Mouse (Mus musculus) kidney, embryonic 15.5 days (tissue): ENCODE results near the gene Doc2g. TPM values are rescaled to one million over a fixed set of nuclear protein-coding genes. Genes with fewer than 3 reads are reported as not detected.
"Not testable (repeated sequence)": the region's sequence is repeated elsewhere in the genome, so short reads cannot be mapped to it uniquely, and the experiment has no call there.

Experiments
- ATAC-seq: fragments of 200-750 bp; cut with Nextera tagmentation; replicated peaks from 2 replicates; pipeline ENCODE4 v1.8.0; 2017; ENCODE audit warnings: moderate TSS enrichment; ENCODE audit not compliant: low FRiP score
- H3K27ac ChIP-seq: fragments of 300-500 bp; sonication (generic); 2 replicates; pipeline ENCODE4 v1.5.1; 2015; ENCODE audit warnings: mild to moderate bottlenecking, inconsistent platforms
- H3K27me3 ChIP-seq: fragments of 300-500 bp; sonication (generic); 2 replicates; pipeline ENCODE4 v1.6.1; 2015; ENCODE audit warnings: inconsistent platforms
- H3K36me3 ChIP-seq: fragments of 300-500 bp; sonication (generic); 2 replicates; pipeline ENCODE4 v1.6.1; 2015; ENCODE audit warnings: inconsistent platforms
- H3K4me1 ChIP-seq: fragments of 300-500 bp; sonication (generic); 2 replicates; pipeline ENCODE4 v1.6.1; 2015; ENCODE audit warnings: inconsistent platforms
- H3K4me2 ChIP-seq: fragments of 300-500 bp; sonication (generic); 2 replicates; pipeline ENCODE4 v1.6.1; 2015; ENCODE audit warnings: moderate library complexity, mild to moderate bottlenecking, inconsistent platforms
- H3K4me3 ChIP-seq: fragments of 300-500 bp; sonication (generic); replicated peaks from 2 replicates; pipeline ENCODE4 v1.5.1; 2015; ENCODE audit warnings: mild to moderate bottlenecking, inconsistent platforms
- H3K9ac ChIP-seq: fragments of 300-500 bp; sonication (generic); 2 replicates; pipeline ENCODE4 v1.6.1; 2015; ENCODE audit warnings: mild to moderate bottlenecking, inconsistent platforms
- H3K9me3 ChIP-seq: fragments of 300-500 bp; sonication (generic); replicated peaks from 2 replicates; pipeline ENCODE4 v1.6.1; 2016; ENCODE audit warnings: inconsistent platforms
- WGBS: fragments of 180-500 bp; shearing (Covaris S2); methylation state at CpG from one replicate; pipeline ENCODE4 v1.1.7; 2015; ENCODE audit warnings: mixed read lengths; 5-methylcytosine and 5-hydroxymethylcytosine counted together
- polyA plus RNA-seq: library from polyadenylated mRNA; unstranded; fragments of >200 nt; fragmentation: Nextera tagmentation; extraction: Ambion mirVana; gene quantifications from 2 replicates; pipeline ENCODE4 v1.2.1, GENCODE M21; 2015

The Doc2g gene
- polyA plus RNA-seq, 1 experiment from 2014 or later = 5.1 TPM

GRCm38 (mm10) chr19:4045966-4046865 is 43.1 kb downstream of the Doc2g start, which contains the start of gene Gstp2:
Gstp2 (minus strand) TSS chr19:4046023.
- peak; percentile 58; the same call in 1 of the 2 replicates for ATAC-seq
- H3K36me3 ChIP-seq = no peaks in the 10 kb centered on the region
- no peak within 1 kb of the TSS for H3K9ac ChIP-seq
- 0 out of 2 replicates have a peak within 1 kb of the TSS, but pooled peaks have one; percentile 1 for H3K4me3 ChIP-seq
- no peaks in the 10 kb centered on the region for H3K27me3 ChIP-seq
- H3K4me2 ChIP-seq = peak within 1 kb of the TSS; percentile 40
- no peaks in the 10 kb centered on the region for H3K9me3 ChIP-seq
- H3K27ac ChIP-seq = peak within 1 kb of the TSS; percentile 48
- 53% methylated on average over 16 of the region's 16 CpGs for WGBS
- peaks cover 8% of the 10 kb centered on the region; the same call in 1 of the 2 replicates for H3K4me1 ChIP-seq

GRCm38 (mm10) chr19:4046866-4047254 is 43.7 kb downstream of the Doc2g start:
- no peak for ATAC-seq
- Histone ChIP-seq H3K4me1 (peaks cover 8% of the 10 kb centered on the region; the same call in 1 of the 2 replicates), H3K9ac (no peak overlapping the region), H3K9me3 (no peaks in the 10 kb centered on the region), H3K4me3 (no peak overlapping the region), H3K27ac (no peak overlapping the region), H3K4me2 (no peak overlapping the region), H3K36me3 (no peaks in the 10 kb centered on the region), H3K27me3 (no peaks in the 10 kb centered on the region)
- WGBS = 79% methylated on average over 8 of the region's 8 CpGs

GRCm38 (mm10) chr19:4047859-4048258 is 44.7 kb downstream of the Doc2g start:
- no peak overlapping the region for H3K4me2 ChIP-seq
- no peak overlapping the region for H3K27ac ChIP-seq
- H3K27me3 ChIP-seq = no peaks in the 10 kb centered on the region
- H3K36me3 ChIP-seq = no peaks in the 10 kb centered on the region
- peaks cover 8% of the 10 kb centered on the region; the same call in 1 of the 2 replicates for H3K4me1 ChIP-seq
- no peak for ATAC-seq
- 17% methylated on average over 4 of the region's 4 CpGs for WGBS
- no peak overlapping the region for H3K4me3 ChIP-seq
- no peaks in the 10 kb centered on the region for H3K9me3 ChIP-seq
- no peak overlapping the region for H3K9ac ChIP-seq

GRCm38 (mm10) chr19:4049069-4049468 is 46.0 kb downstream of the Doc2g start:
- WGBS = 79% methylated on average over 5 of the region's 5 CpGs

GRCm38 (mm10) chr19:4051016-4051415 is 47.9 kb downstream of the Doc2g start:
- H3K9ac ChIP-seq = no peak overlapping the region
- no peaks in the 10 kb centered on the region for H3K36me3 ChIP-seq
- ATAC-seq = no peak
- no peak overlapping the region for H3K4me2 ChIP-seq
- peaks cover 3% of the 10 kb centered on the region; the same call in 1 of the 2 replicates for H3K4me1 ChIP-seq
- H3K9me3 ChIP-seq = no peaks in the 10 kb centered on the region
- 98% methylated on average over 5 of the region's 5 CpGs for WGBS
- H3K27ac ChIP-seq = no peak overlapping the region
- H3K4me3 ChIP-seq = no peak overlapping the region
- no peaks in the 10 kb centered on the region for H3K27me3 ChIP-seq

More at GRCm38 (mm10) chr19:4049069-4049468, 46.0 kb downstream of the Doc2g start:
- H3K4me3 ChIP-seq, ATAC-seq, H3K4me1 ChIP-seq, H3K27ac ChIP-seq, H3K9me3 ChIP-seq, H3K36me3 ChIP-seq, H3K4me2 ChIP-seq, H3K9ac ChIP-seq, H3K27me3 ChIP-seq: not testable (repeated sequence)

- no peak overlapping the region for H3K9ac ChIP-seq
- 0 out of 2 replicates have a peak overlapping the region, but pooled peaks have one; percentile 18 for H3K27ac ChIP-seq
- no peak overlapping the region for H3K4me2 ChIP-seq
- 48% methylated on average over 10 of the region's 10 CpGs for WGBS
- no peaks in the 10 kb centered on the region for H3K27me3 ChIP-seq
- no peaks in the 10 kb centered on the region for H3K36me3 ChIP-seq
- no peak for ATAC-seq
- no peak overlapping the region for H3K4me3 ChIP-seq
- H3K4me1 ChIP-seq = no peaks in the 10 kb centered on the region
- H3K9me3 ChIP-seq = no peaks in the 10 kb centered on the region
Observed at GRCm38 (mm10) chr19:4051741-4052515, 48.8 kb downstream of the Doc2g start.

GRCm38 (mm10) chr19:4052516-4053030 is 49.5 kb downstream of the Doc2g start:
- H3K27ac ChIP-seq = no peak overlapping the region
- H3K4me1 ChIP-seq = no peaks in the 10 kb centered on the region
- no peak overlapping the region for H3K9ac ChIP-seq
- no peaks in the 10 kb centered on the region for H3K9me3 ChIP-seq
- H3K4me2 ChIP-seq = no peak overlapping the region
- ATAC-seq = no peak
- no peaks in the 10 kb centered on the region for H3K27me3 ChIP-seq
- H3K4me3 ChIP-seq = no peak overlapping the region
- WGBS = 83% methylated on average over 5 of the region's 5 CpGs
- no peaks in the 10 kb centered on the region for H3K36me3 ChIP-seq

GRCm38 (mm10) chr19:4054613-4055012 is 51.5 kb downstream of the Doc2g start:
- H3K9me3 ChIP-seq = no peaks in the 10 kb centered on the region
- H3K4me3 ChIP-seq = no peak overlapping the region
- H3K4me1 ChIP-seq = no peaks in the 10 kb centered on the region
- no peaks in the 10 kb centered on the region for H3K27me3 ChIP-seq
- whole genome bisulfite sequencing = 87% methylated on average over 5 of the region's 5 CpGs
- H3K27ac ChIP-seq = no peak overlapping the region
- H3K9ac ChIP-seq = no peak overlapping the region
- H3K36me3 ChIP-seq = no peaks in the 10 kb centered on the region
- H3K4me2 ChIP-seq = no peak overlapping the region
- ATAC-seq = no peak

GRCm38 (mm10) chr19:4055216-4055946 is 52.3 kb downstream of the Doc2g start:
- Histone ChIP-seq H3K9me3 (no peaks in the 10 kb centered on the region), H3K36me3 (no peaks in the 10 kb centered on the region), H3K27ac (no peak overlapping the region), H3K4me1 (no peaks in the 10 kb centered on the region), H3K27me3 (no peaks in the 10 kb centered on the region), H3K9ac (no peak overlapping the region), H3K4me3 (no peak overlapping the region), H3K4me2 (no peak overlapping the region)
- WGBS = 70% methylated on average over 8 of the region's 8 CpGs
- no peak for ATAC-seq

GRCm38 (mm10) chr19:4055947-4056693 is 53.0 kb downstream of the Doc2g start:
- no peak for ATAC-seq
- WGBS = 59% methylated on average over 15 of the region's 15 CpGs

More at GRCm38 (mm10) chr19:4055947-4056693, 53.0 kb downstream of the Doc2g start:
- no peak overlapping the region for H3K4me2 ChIP-seq
- H3K9me3 ChIP-seq = no peaks in the 10 kb centered on the region
- no peak overlapping the region for H3K9ac ChIP-seq
- no peaks in the 10 kb centered on the region for H3K36me3 ChIP-seq
- H3K4me3 ChIP-seq = no peak overlapping the region
- H3K27me3 ChIP-seq = no peaks in the 10 kb centered on the region
- H3K27ac ChIP-seq = no peak overlapping the region
- no peaks in the 10 kb centered on the region for H3K4me1 ChIP-seq
